ENCODE assay signal across 8 mouse cellular contexts in the genomic region with DNA sequence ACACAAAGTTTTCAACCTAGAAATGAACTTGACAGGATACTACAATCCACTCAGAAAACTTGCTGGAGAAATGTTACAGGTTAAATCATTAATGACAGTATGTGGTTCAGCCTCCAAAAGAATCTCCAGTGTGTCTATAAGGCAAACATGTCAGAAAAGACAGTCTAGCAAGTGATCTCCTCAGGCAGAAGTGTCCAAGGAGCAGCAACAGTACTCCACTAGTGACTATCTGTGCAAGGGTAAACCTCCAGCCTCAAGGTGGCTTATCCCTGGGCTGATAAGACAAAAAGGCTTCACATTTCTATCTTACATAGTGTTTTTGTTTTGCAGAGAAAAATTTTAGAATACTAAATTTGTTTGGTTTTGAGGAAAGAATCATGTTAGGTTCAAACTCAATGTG. TPM values are rescaled to one million over a fixed set of nuclear protein-coding genes. Genes with fewer than 3 reads are reported as not detected.
DNase-seq lines count a peak whose midpoint lies in the region; ATAC-seq lines count a peak whose summit lies in the region.
"Had no signal": no experiment of that assay in that cellular context is flagged by ENCODE, and none has a peak within 500 bp of the region (broad histone marks: within the 10 kb centered on the region; RNA-seq: fewer than 3 reads in every experiment).

No protein-coding gene starts in this region.

- no peak for ATAC-seq in megakaryocyte, adult 5-6 weeks (ENCODE audit: poor library complexity, severe bottlenecking)
- ATAC-seq in stomach, embryonic 15.5 days (ENCODE audit: insufficient read depth, low FRiP score, low read depth) = no peak

- H3K9me3 ChIP-seq in megakaryocyte, embryonic 14.5 days = no peaks in the 10 kb centered on the region
- no peaks in the 10 kb centered on the region for H3K9me3 ChIP-seq in forebrain, embryonic 10.5 days
- H3K9me3 ChIP-seq in stomach, embryonic 15.5 days = no peaks in the 10 kb centered on the region

- H3K36me3 ChIP-seq in megakaryocyte, embryonic 14.5 days (replicated peaks; ENCODE audit: low read length) = peaks cover 19% of the 10 kb centered on the region
- H3K36me3 ChIP-seq in forebrain, embryonic 10.5 days (replicated peaks) = peaks cover 10% of the 10 kb centered on the region
- H3K36me3 ChIP-seq in stomach, embryonic 15.5 days = no peaks in the 10 kb centered on the region

- no peaks in the 10 kb centered on the region for H3K27me3 ChIP-seq in megakaryocyte, embryonic 14.5 days (replicated peaks)
- H3K27me3 ChIP-seq in forebrain, embryonic 10.5 days (ENCODE audit: poor library complexity, severe bottlenecking) = no peaks in the 10 kb centered on the region
- no peaks in the 10 kb centered on the region for H3K27me3 ChIP-seq in stomach, embryonic 15.5 days (replicated peaks)

- no peak overlapping the region for H3K27ac ChIP-seq in forebrain, embryonic 10.5 days
- no peak overlapping the region for H3K27ac ChIP-seq in stomach, embryonic 15.5 days

- H3K4me1 ChIP-seq in megakaryocyte, embryonic 14.5 days = peaks cover 52% of the 10 kb centered on the region
- H3K4me1 ChIP-seq in forebrain, embryonic 10.5 days = peaks cover 33% of the 10 kb centered on the region
- H3K4me1 ChIP-seq in stomach, embryonic 15.5 days = peaks cover 13% of the 10 kb centered on the region

- H3K4me3 ChIP-seq in megakaryocyte, embryonic 14.5 days (replicated peaks) = peak overlapping the region; percentile 93
- H3K4me3 ChIP-seq in forebrain, embryonic 10.5 days = peak overlapping the region; percentile 92
- no peak overlapping the region for H3K4me3 ChIP-seq in stomach, embryonic 15.5 days (replicated peaks)

- no peak overlapping the region for H3K9ac ChIP-seq in stomach, embryonic 15.5 days

- H3K4me2 ChIP-seq in stomach, embryonic 15.5 days = peak overlapping the region; percentile 31

- no peak for DNase-seq in forebrain, embryonic 10.5 days (ENCODE audit: extremely low spot score, low spot score)
- DNase-seq in liver = peak; percentile 57
- DNase-seq in cerebellum, adult 8-10 months = no peak
- no peak for DNase-seq in kidney, postnatal 14 days

RNA-seq across cellular contexts. Expression of a gene that starts 2.9 kb away (rescaled TPM):
- 27.9 and 129 TPM in 2 replicates for polyA plus RNA-seq in megakaryocyte, embryonic 14.5 days (2012; ENCODE audit: insufficient read depth, low replicate concordance)
- total RNA-seq in megakaryocyte, adult 5-6 weeks (2015) = 47.1 and 54.7 TPM in 2 replicates
- total RNA-seq in megakaryocyte, adult 5-6 weeks (2017) = 19.9 and 26.2 TPM in 2 replicates
- polyA plus RNA-seq in forebrain, embryonic 10.5 days (2016; fragmentation: Nextera tagmentation; extraction: Ambion mirVana) = 22.1 and 24.2 TPM in 2 replicates
- 31.0 and 33.3 TPM in 2 replicates for polyA plus RNA-seq in stomach, embryonic 15.5 days (2015; fragmentation: Nextera tagmentation; extraction: Ambion mirVana)

RNA-seq across cellular contexts. Expression of a gene that starts 59.5 kb away (rescaled TPM):
- not detected in 2 replicates for polyA plus RNA-seq in megakaryocyte, embryonic 14.5 days (2012; ENCODE audit: insufficient read depth, low replicate concordance)
- not detected in 2 replicates for total RNA-seq in megakaryocyte, adult 5-6 weeks (2015)
- total RNA-seq in megakaryocyte, adult 5-6 weeks (2017) = not detected in 2 replicates
- polyA plus RNA-seq in forebrain, embryonic 10.5 days (2016; fragmentation: Nextera tagmentation; extraction: Ambion mirVana) = not detected in 2 replicates
- polyA plus RNA-seq in stomach, embryonic 15.5 days (2015; fragmentation: Nextera tagmentation; extraction: Ambion mirVana) = not detected in 2 replicates
- total RNA-seq: hematopoietic stem cell, adult 5-6 weeks had no signal
